Mouse (Mus musculus) lung, postnatal 0 days (tissue): ENCODE data around the gene Lyrm1.

ENCODE experiments used
- CTCF ChIP-seq: IDR thresholded peaks from 2 replicates; pipeline ENCODE4 v1.5.1; 2016; ENCODE audit warnings: antibody characterized with exemption, mild to moderate bottlenecking
- EP300 ChIP-seq: IDR thresholded peaks from 2 replicates; pipeline ENCODE4 v1.6.1; 2016; ENCODE audit warnings: antibody characterized with exemption, mild to moderate bottlenecking, control low read depth

- no peak for TF ChIP-seq EP300
- TF ChIP-seq CTCF = no peak
Observed at GRCm38 (mm10) chr7:119898247-119898856, 2.7 kb downstream of the Lyrm1 start.
